Mouse (Mus musculus): ENCODE data around the gene Sfxn3.

- no peak for TF ChIP-seq CTCF (IDR thresholded peaks at IDR 0.05; ENCODE audit: low read depth)
- TF ChIP-seq EP300 (optimal IDR thresholded peaks at IDR 0.05), result no peak
Measured at GRCm38 (mm10) chr19:45003740-45004516, 43.4 kb upstream of the Sfxn3 start.
